Mouse (Mus musculus): Measurements from ENCODE around the gene 4932414N04Rik. TPM values are rescaled to one million over a fixed set of nuclear protein-coding genes. Genes with fewer than 3 reads are reported as not detected.
A peak's percentile ranks its signal among the peaks of the same experiment; 100 is the strongest.
"Not testable (repeated sequence)": the region's sequence is repeated elsewhere in the genome, so short reads cannot be mapped to it uniquely, and the experiment has no call there.

Gene 4932414N04Rik
- not detected in 2 replicates for polyA plus RNA-seq (2016; fragmentation: Nextera tagmentation; extraction: Ambion mirVana)

DNA sequence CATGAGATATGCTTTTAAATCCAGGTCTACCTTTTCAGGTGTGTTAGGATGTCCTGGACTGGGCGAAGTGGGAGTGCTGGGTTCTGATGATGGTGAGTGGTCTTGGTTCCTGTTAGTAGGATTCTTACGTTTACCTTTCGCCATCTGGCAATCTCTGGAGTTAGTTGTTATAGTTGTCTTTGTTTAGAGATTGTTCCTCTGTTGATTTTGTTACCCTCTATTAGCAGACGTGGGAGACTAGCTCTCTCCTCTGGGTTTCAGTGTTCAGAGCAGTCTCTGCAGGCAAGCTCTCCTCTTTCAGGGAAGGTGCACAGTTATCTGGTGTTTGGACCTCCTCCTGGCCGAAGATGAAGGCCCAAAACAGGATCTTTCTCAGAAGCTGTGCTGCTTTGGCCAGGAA lies at the start of gene 4932414N04Rik:
4932414N04Rik (plus strand) TSS at position 301 of the 400 bp plus-strand sequence.
- 92% methylated on average over 2 of the region's 5 CpGs for WGBS
- not testable (repeated sequence) for DNase-seq (ENCODE audit: low spot score); H3K36me3 ChIP-seq; H3K4me3 ChIP-seq; H3K27me3 ChIP-seq (ENCODE audit: low read depth, poor library complexity, severe bottlenecking); H3K9me3 ChIP-seq (replicated peaks); H3K27ac ChIP-seq; H3K4me1 ChIP-seq

DNA sequence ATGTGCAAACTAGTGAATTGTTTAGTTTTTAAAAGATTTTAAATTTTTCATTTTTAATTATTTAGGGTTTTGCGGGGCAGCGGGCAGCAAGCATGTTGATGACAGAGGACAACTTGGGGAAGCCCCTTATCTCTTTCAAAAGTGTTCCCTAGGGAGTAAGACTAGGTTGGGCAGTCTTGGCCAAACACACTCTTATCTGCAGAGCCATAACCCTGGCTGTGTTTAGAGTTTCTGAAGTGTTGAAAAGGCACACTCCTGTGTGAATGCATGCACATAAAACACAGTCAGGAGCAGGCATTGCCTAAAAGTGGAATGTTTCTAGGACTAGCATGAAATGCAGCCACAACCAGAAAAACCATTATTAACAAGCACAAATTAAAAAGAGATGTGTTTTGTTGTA lies 75.9 kb downstream of the 4932414N04Rik start:
- Histone ChIP-seq H3K9me3 (replicated peaks) (no peaks in the 10 kb centered on the region), H3K4me3 (no peak overlapping the region), H3K4me1 (no peaks in the 10 kb centered on the region), H3K36me3 (no peaks in the 10 kb centered on the region), H3K27me3 (ENCODE audit: low read depth, poor library complexity, severe bottlenecking) (no peaks in the 10 kb centered on the region), H3K27ac (no peak overlapping the region)
- WGBS: 90% methylated on average over 2 of the region's 2 CpGs
- no peak for DNase-seq (ENCODE audit: low spot score)

DNA sequence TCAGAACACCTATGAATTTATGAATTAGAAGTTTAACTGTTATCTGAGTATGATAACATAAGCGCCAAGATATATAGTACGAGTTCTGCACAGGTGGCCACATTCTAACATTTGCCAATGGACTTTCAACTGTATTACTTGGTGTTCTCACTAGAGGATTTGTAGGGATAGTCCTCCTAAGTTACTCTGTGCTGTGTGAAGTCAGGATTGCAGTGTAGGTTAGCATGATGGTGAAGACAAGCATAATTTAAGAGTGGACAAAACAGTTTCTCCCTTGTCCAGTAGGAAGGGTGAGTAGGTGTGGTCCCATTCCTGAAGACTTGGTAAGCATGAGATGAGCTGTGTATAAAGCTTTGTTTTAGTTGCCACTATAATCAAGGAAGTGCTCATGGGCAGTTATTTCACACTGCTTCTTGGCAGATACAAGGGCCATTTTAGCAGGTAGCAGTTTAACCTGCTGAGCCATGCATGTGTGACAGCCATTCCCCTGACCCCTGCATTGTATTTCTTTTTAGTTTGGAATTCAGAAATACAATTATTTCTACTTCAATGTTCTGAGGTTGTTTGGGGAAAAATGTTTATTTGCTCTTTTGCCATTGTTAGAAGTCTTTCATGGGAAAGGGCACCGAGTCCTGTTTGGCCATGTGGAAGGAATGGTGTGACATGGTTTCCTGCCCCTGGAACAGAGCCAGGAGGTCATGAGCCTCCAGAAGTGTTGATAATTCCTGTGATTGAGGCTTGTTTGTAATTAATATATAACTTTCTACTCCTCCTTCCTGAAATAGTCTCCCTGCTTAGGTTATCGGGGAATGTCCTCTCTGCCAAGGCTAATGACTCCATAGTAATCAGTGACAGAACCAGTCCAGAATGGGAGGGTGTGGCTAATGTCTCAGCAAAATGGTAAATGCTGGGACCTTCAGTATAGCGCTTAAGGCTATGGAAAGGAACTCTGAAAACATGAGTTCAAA lies 83.8 kb downstream of the 4932414N04Rik start:
- Histone ChIP-seq H3K9me3 (replicated peaks) (no peaks in the 10 kb centered on the region), H3K27ac (no peak overlapping the region), H3K4me3 (no peak overlapping the region), H3K4me1 (no peaks in the 10 kb centered on the region), H3K36me3 (no peaks in the 10 kb centered on the region), H3K27me3 (ENCODE audit: low read depth, poor library complexity, severe bottlenecking) (no peaks in the 10 kb centered on the region)
- WGBS: 93% methylated on average over 5 of the region's 5 CpGs
- no peak for DNase-seq (ENCODE audit: low spot score)

DNA sequence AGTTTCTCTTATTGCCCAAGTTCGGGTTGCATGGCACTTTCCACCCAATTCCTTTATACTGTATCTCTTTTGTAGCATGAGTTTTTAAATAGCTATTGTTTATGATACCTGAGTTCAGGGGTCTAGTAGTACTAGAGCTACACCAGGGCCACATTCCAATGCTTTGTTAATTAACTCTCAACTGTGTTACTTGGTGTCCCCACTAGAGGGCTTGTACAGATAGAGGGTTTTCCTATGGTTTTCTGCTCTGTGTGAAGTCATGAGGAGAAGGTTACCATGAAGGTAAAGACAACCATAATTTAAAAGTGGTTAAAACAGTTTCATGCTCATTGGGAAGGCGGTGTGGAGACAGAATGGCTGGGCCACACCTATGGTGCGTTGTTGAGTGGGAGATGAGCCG lies 88.3 kb downstream of the 4932414N04Rik start:
- Histone ChIP-seq H3K36me3 (no peaks in the 10 kb centered on the region), H3K9me3 (replicated peaks) (no peaks in the 10 kb centered on the region), H3K27me3 (ENCODE audit: low read depth, poor library complexity, severe bottlenecking) (no peaks in the 10 kb centered on the region), H3K4me1 (no peaks in the 10 kb centered on the region), H3K27ac (no peak overlapping the region), H3K4me3 (no peak overlapping the region)
- 85% methylated on average over 4 of the region's 4 CpGs for WGBS
- no peak for DNase-seq (ENCODE audit: low spot score)

DNA sequence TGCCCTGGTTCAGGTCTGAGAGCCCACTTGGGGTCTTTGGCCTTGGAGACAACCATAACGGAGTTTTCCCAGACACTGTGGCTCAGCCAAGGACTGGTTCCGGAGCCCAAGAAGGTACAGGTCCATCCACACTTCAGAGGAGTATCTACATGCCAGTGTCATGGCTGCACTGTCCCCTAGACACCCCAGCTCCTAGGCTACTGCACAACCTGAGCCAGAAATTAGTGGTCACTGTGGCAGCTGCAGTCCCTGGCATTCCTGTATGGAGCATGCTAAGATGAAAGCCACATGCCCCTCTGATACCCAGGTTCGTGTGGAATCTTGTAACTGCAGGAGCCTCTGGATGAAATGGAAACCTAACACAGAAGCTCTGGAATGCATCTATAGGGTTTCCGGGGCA lies 99.9 kb downstream of the 4932414N04Rik start:
- Histone ChIP-seq H3K36me3 (no peaks in the 10 kb centered on the region), H3K9me3 (replicated peaks) (no peaks in the 10 kb centered on the region), H3K4me1 (no peaks in the 10 kb centered on the region), H3K27ac (no peak overlapping the region), H3K27me3 (ENCODE audit: low read depth, poor library complexity, severe bottlenecking) (no peaks in the 10 kb centered on the region), H3K4me3 (no peak overlapping the region)
- DNase-seq (ENCODE audit: low spot score): no peak
- 85% methylated on average over 4 of the region's 4 CpGs for WGBS

DNA sequence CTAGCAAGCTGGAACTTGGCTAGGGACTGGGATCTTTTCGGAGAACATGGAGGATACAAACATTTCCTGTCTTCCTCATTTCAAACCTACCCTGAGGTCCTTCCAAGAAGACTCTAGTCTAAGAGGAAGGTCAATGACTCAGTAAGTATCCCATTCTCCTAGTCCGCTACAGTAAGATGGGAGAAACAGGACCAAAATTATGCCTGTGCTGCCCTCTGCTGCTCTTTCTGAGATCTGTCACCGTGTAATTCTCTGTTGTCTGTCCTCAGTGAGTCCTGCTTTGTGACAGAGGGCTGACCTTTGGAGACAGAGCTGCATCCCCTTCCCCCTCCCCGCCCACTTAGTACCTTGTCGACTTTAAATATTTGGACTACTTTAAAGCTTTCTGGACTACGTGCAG lies 100.5 kb downstream of the 4932414N04Rik start:
- Histone ChIP-seq H3K27ac (no peak overlapping the region), H3K9me3 (replicated peaks) (no peaks in the 10 kb centered on the region), H3K4me3 (no peak overlapping the region), H3K36me3 (no peaks in the 10 kb centered on the region), H3K27me3 (ENCODE audit: low read depth, poor library complexity, severe bottlenecking) (no peaks in the 10 kb centered on the region), H3K4me1 (no peaks in the 10 kb centered on the region)
- peak; percentile 48 for DNase-seq (ENCODE audit: low spot score)
- 28% methylated on average over 6 of the region's 6 CpGs for WGBS

DNA sequence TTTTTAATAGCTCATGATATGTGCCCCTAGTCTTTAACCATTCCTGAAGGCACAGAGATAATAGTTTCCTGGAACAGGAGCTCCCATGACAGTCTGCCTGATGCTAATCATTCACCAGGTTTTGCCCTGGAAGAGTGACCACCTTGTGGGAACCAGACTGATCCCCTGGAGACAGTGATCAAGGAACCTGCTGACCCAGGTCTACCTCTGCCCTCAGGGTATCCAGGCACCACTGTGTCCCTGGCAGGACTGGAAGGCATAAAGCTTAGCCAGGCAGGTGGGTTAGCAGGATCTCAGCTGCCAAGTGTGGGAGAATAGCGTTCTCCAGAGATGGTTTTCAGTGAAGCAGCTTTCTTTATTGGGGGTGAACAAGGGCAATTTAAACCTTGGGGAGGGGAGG lies 109.1 kb downstream of the 4932414N04Rik start:
- Histone ChIP-seq H3K36me3 (no peaks in the 10 kb centered on the region), H3K4me3 (no peak overlapping the region), H3K27me3 (ENCODE audit: low read depth, poor library complexity, severe bottlenecking) (no peaks in the 10 kb centered on the region), H3K4me1 (no peaks in the 10 kb centered on the region), H3K9me3 (replicated peaks) (no peaks in the 10 kb centered on the region), H3K27ac (no peak overlapping the region)
- 69% methylated on average over 1 of the region's 1 CpGs for WGBS
- no peak for DNase-seq (ENCODE audit: low spot score)

DNA sequence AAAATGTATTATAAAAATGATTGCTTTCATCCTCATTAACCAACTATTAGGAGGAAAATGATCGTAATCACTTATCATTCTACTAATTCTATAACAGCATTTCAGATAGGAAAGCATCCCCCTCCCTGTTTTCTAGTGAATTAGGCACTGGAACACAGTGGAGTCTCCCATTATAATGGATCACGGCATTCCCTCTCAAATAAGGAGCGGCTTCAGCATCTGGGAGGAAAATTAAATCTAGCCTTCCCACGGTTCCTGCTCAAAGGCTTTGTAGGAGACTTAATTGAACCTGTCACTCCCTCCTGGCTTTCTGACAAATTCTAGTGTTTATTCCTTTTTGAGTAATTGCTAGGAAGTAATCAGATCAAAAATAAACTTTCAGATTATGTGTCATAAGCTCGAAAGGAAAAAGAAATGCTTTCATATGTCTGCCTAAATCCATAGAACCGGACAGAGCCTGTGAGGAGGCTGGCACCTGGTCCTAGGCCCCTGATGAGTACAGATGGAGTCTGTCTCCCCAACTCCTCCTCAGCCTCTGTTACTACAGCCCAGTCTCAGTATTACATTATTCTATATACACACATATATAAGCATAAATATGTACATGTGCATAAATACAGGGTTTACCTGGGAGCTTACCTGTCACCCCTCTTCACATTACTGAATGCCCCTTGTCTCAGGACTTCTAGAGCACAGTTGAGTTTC lies 111.1 kb downstream of the 4932414N04Rik start:
- Histone ChIP-seq H3K4me3 (no peak overlapping the region), H3K36me3 (no peaks in the 10 kb centered on the region), H3K27ac (no peak overlapping the region), H3K27me3 (ENCODE audit: low read depth, poor library complexity, severe bottlenecking) (no peaks in the 10 kb centered on the region), H3K9me3 (replicated peaks) (no peaks in the 10 kb centered on the region), H3K4me1 (no peaks in the 10 kb centered on the region)
- 79% methylated on average over 6 of the region's 6 CpGs for WGBS
- no peak for DNase-seq (ENCODE audit: low spot score)

DNA sequence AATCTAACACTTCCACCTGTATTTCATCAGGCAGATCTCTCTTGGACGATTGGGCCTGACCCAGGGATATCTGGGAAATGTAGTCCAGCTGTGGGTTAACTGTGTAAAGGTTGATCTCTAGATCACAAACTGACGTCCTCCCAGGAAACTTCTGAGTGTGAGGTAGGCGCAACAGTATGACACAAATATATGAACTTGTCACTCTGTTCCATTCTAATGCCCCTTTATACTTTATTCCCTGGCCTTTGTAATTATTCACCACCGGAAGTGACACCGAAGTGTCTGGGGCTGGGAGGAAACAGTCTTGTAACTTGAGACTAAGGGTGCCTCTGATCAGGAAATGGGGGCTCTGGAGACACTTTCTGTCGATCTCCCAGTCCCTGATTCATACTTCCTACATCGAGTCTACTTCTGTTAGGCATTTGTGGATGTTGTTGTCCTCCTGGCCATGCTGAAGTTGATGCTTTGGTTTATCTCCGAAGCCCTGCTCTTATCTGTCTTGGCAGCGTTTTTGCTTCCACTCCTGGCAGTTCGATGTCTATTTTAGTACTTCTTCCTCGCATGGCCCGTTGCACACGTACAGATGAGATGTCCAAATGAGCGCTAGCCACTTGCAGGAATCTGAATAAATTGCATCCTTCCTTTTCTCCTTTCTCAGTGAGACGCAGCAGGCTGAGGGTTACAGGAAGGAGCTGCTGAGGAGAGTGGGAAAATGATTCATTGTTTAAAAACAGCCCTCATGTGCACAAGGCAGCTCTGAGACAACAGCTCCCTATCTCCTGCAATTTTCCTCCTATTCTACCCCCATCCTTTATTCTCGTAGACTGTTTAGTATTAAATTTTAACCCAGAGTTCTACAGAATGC lies 126.2 kb downstream of the 4932414N04Rik start:
- DNase-seq (ENCODE audit: low spot score): no peak
- WGBS: 56% methylated on average over 16 of the region's 16 CpGs
- Histone ChIP-seq H3K27me3 (ENCODE audit: low read depth, poor library complexity, severe bottlenecking) (no peaks in the 10 kb centered on the region), H3K9me3 (replicated peaks) (no peaks in the 10 kb centered on the region), H3K4me3 (peak overlapping the region; percentile 28; the same call in 1 of the 2 replicates), H3K36me3 (no peaks in the 10 kb centered on the region), H3K27ac (peak overlapping the region; percentile 56), H3K4me1 (peaks cover 11% of the 10 kb centered on the region; the same call in 1 of the 2 replicates)

DNA sequence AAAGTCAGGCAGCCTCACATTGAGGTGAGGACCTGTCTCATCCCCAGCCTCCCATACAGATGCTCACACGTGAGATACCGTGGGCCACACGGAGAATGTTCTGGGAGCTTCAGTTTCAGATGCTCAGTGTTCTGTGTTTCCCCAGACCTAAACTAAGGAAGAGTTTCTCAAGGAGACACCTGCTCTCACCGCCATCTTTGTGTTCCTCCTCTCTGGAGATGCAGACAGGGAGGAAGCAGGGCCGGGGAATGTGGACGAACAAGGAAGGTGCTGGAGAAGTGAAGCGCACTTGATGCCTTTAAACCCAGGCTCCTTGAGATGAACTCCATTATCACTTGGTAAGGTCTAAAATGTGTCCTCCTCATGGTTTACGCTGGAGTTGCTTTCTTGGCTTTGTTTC lies 127.4 kb downstream of the 4932414N04Rik start:
- H3K9me3 ChIP-seq (replicated peaks); DNase-seq (ENCODE audit: low spot score); H3K27ac ChIP-seq; H3K4me3 ChIP-seq; H3K27me3 ChIP-seq (ENCODE audit: low read depth, poor library complexity, severe bottlenecking); H3K36me3 ChIP-seq: not testable (repeated sequence)
- peaks cover 11% of the 10 kb centered on the region; the same call in 1 of the 2 replicates for H3K4me1 ChIP-seq
- WGBS: 93% methylated on average over 8 of the region's 8 CpGs

DNA sequence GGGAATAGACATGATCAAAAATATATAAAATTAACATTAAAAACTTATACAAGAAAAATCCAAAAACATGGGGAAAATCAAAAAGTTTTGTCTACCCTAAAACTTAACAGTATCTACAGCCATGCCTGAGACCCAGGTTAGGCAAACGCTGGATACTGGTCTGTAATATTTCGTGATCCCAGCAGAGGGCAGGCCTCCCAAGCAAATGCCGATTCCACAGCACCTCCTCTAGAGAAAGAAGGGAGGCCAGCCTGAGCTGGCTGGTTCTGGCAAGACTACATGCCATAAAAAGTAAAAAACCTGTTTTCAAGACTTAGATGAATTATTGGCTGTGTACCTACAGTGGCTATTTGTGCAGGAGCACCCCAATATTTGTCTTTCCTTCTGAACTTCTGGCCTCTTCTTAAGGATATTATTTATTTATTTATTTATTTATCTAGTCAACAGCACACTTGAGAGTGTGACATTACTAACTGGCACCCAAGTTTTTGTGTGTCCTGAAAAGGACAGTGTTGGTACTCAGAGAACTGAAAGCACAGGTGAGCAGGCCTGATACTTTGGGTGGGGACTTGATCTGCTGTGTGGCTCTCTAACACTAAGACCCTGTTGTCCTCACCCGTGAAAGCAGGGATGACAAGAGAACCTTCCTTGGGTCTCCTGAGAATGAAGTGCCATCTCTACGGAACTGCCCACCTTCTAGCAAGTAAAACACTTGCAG lies 128.6 kb downstream of the 4932414N04Rik start:
- H3K4me3 ChIP-seq: no peak overlapping the region
- H3K36me3 ChIP-seq: no peaks in the 10 kb centered on the region
- no peaks in the 10 kb centered on the region for H3K27me3 ChIP-seq (ENCODE audit: low read depth, poor library complexity, severe bottlenecking)
- peaks cover 11% of the 10 kb centered on the region; the same call in 1 of the 2 replicates for H3K4me1 ChIP-seq
- no peaks in the 10 kb centered on the region for H3K9me3 ChIP-seq (replicated peaks)
- DNase-seq (ENCODE audit: low spot score): peak; percentile 83
- WGBS: 37% methylated on average over 5 of the region's 5 CpGs
- no peak overlapping the region for H3K27ac ChIP-seq

DNA sequence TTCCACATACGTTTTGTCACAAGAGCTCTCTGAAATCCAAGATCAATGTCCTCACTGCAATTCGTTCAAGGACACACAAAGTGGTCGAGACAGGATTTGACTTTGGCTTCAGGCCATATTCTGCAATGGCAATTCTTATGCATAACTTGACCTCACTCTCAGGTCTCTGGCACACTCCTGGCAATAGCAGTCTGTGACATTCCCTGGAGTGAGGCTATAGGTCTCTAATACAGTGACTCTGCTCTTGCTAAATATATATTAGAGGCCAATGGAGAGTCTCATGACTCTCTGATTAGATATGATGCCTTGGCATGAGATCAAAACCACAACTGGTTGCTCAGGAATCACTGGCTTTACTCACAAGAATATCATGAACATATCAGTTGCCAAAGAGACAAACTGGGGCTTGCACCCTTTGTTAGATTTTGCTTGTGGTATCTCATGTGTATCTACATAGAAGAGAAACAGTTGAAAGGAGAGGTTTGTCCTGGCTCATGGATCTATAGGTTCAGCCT lies 130.9 kb downstream of the 4932414N04Rik start:
- no peak overlapping the region for H3K4me3 ChIP-seq
- H3K4me1 ChIP-seq: peaks cover 8% of the 10 kb centered on the region; the same call in 1 of the 2 replicates
- H3K9me3 ChIP-seq (replicated peaks): no peaks in the 10 kb centered on the region
- H3K27me3 ChIP-seq (ENCODE audit: low read depth, poor library complexity, severe bottlenecking): no peaks in the 10 kb centered on the region
- H3K36me3 ChIP-seq: no peaks in the 10 kb centered on the region
- H3K27ac ChIP-seq: no peak overlapping the region
- no peak for DNase-seq (ENCODE audit: low spot score)
- WGBS: 86% methylated on average over 3 of the region's 3 CpGs

Measured in limb, embryonic 10.5 days (tissue).